Mouse (Mus musculus) lung, adult 2 months (tissue): ENCODE results near the gene Znhit3.

Experiments used
- CTCF ChIP-seq: fragments of 200-500 bp; IDR thresholded peaks from 2 replicates; pipeline ENCODE4 v1.5.1; 2011; ENCODE audit warnings: mild to moderate bottlenecking, low read length, control low read depth; ENCODE audit not compliant: insufficient read depth
- POLR2A ChIP-seq: fragments of 200-500 bp; IDR thresholded peaks from 2 replicates; pipeline ENCODE4 v1.6.1; 2011; ENCODE audit warnings: low read depth, mild to moderate bottlenecking, control low read depth, low read length, borderline replicate concordance; ENCODE audit errors: extremely low read depth

- no peak for TF ChIP-seq CTCF
- no peak for TF ChIP-seq POLR2A
Observed at GRCm38 (mm10) chr11:84891705-84892104, 24.5 kb downstream of the Znhit3 start.
